Mouse (Mus musculus) T-cell, adult 2 months (primary cell): ENCODE data around the gene Letm1.

Source experiments
- DNase-seq: peaks from one replicate; pipeline ENCODE4 v3.0.0; 2022; ENCODE audit warnings: low spot score

Letm1 gene

GRCm38 (mm10) chr5:33738341-33738740 is 44.3 kb downstream of the Letm1 start:
- no peak for DNase-seq

- DNase-seq, result peak; percentile 15
Observed at GRCm38 (mm10) chr5:33737903-33738321, 44.7 kb downstream of the Letm1 start.

DNA sequence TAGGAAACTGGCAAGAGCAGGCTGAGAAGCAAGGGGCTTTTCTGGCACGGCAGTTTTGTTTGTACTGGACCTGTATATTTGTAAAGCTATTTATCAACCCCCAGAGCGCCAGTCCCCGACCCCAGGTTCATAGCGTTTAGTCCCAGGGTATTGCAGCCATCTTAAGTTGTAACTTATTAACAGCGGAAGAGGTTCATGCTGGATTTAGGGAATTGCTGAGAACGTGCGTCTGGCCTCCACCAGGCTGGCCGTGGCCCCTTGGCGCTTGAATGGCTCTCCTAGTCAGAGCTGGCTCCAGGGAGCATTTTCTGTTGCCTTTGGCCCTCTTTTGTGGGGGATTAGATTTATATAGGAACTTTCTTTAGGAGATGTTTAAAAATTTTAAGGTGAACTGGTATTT is 46.4 kb downstream of the Letm1 start:
- DNase-seq, result no peak

GRCm38 (mm10) chr5:33735412-33736092 is 47.1 kb downstream of the Letm1 start:
- DNase-seq, result no peak

- DNase-seq, result no peak
Observed at GRCm38 (mm10) chr5:33733837-33734236, 48.8 kb downstream of the Letm1 start.

DNA sequence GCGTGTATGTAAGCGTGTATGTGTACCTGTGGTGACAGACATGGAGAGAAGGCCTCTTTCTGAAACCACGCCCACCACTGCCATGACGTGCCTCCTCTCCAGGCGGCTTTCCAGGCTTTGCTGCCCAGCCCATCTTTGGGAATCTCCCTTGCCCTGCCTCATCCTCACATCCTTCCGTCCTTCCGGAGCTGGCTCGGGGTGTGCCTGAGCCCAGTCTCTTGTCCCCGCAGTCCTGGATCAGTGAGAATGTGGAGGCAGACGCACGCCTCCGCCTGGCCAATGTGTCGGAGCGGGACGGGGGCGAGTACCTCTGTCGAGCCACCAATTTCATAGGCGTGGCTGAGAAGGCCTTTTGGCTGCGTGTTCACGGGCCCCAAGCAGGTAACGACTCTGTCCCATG is 51.6 kb downstream of the Letm1 start:
- DNase-seq, result no peak

DNA sequence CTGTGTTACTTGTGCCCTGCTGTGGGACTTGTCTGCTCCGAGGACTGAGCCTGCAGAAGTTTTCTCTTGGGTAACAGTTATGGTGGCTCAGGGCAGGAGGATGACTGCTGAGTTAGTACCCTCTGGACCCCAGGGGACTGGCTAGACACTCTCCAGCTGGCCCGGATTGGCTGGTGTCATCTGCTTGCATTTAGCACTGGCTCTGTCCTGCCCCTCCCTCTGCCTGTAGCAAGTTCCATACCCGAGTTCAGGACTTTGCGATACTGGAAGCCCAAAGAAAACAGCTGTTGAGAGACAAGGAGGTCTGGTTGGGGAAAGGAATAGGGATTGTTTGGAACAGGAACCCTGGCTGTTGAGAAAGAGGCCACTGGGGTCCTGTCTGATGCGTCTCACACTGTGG is 52.1 kb downstream of the Letm1 start:
- DNase-seq, result no peak

GRCm38 (mm10) chr5:33728841-33729240 is 53.8 kb downstream of the Letm1 start:
- DNase-seq, result no peak

DNA sequence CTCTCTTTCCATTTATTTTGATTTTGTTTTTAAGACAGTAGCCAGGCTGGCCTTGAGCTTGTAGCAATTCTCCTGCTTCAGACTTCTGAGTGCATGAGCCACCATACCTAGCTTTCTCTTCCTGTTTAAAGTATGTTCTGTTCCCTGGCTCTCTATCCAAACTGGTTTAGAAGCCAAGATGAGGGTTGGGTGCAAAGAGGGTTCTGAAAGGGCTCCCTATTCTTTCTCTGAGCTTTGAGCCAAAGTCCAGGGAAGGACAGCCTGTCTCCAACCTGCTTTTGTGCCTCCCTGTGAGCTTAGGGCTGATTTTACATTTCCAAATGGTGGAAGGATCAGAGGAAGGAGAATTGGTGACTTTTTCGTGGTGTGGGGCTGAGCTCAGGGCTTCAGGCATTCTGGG is 55.7 kb downstream of the Letm1 start:
- DNase-seq, result no peak

DNA sequence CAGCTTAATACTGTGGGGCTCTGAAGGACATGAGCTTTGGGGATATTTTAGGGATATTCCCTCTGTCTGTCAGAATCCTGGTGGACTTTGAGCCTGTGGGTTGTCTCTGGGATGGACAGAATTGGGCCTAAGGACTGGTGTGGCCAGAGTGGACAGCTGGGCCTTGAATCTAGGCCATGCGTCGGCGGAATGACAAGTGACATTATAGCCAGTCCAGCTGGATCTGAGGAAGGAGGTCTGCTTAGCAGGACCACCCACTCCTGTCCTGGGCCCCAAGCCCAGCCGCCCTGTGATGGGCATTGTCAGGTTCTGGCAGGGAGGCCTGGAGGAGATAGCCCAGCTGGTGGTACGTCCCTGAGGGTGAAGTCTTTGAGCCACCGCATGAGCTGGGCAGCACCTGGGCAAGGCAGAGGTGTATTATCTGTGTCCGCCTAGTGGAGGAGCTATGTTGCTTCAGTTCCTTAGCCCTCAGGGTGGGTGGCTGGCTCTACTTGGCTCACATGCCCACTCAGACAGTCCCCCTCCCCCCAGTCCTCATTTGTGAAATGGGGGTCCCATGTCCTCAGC is 56.5 kb downstream of the Letm1 start:
- DNase-seq, result no peak

GRCm38 (mm10) chr5:33723641-33724465 is 58.8 kb downstream of the Letm1 start:
- DNase-seq, result no peak

DNA sequence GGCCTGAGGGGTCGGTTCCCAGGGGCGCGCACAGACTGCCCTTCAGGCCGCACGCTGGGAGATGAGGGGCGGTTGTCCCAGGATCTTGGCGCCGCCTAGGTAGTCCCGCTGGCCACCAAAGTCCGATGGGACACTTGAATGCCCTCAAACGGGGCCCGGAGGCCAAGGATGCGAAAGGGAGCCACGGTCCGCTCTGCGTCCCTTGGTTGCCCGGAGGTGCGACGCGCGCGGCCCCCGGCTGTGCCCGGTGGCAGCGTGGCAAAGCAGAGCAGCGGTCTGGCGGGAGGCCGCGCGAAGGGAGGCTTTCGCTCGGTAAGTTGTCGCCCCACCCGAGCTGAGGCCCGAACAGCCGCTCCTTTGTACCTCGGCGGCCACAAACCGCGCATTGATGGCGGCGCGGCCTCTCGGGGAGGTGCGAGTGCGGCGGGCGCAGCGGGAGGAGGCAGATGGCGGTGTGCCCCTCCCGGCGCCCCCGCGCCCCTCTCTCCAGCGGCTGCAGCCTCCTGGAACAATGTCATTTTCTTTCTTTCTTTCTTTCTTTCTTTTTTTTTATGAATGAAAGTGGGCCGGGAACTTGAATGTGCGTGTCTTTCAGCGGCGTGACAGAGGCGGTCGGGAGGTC is 59.5 kb downstream of the Letm1 start:
- no peak for DNase-seq

DNA sequence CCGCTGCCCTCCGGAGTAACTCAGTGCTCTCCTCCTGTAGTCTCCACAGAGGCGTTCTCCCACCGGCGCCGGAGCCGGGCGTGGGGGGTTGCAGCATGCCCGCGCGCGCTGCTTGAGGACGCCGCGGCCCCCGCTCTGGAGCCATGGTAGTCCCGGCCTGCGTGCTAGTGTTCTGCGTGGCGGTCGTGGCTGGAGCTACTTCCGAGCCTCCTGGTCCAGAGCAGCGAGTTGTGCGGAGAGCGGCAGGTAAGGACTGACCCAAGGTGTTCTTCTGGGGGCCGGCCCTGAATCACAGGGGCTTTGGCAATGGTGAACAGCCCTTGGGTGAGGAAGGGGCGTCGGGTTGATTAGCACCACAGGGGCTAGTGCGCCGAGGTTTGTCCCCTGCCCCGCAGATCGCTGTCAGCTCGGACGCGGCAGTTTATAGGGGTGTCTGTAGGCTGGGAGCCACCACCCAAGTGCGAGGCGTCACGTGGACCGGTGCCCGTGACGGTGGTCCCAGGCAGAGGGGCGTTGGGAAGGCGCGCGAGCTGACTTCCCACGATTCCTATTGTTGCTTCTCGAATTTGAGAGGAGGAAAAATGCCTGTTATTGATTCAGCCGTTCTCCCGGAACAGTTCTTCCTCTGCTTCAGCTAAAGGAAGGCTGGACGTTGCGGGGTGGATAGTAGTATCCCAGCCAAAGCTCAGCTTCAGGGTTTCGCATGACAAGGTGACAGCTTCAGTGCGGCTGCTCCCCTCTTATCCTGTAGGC is 60.2 kb downstream of the Letm1 start:
- DNase-seq, result no peak

DNA sequence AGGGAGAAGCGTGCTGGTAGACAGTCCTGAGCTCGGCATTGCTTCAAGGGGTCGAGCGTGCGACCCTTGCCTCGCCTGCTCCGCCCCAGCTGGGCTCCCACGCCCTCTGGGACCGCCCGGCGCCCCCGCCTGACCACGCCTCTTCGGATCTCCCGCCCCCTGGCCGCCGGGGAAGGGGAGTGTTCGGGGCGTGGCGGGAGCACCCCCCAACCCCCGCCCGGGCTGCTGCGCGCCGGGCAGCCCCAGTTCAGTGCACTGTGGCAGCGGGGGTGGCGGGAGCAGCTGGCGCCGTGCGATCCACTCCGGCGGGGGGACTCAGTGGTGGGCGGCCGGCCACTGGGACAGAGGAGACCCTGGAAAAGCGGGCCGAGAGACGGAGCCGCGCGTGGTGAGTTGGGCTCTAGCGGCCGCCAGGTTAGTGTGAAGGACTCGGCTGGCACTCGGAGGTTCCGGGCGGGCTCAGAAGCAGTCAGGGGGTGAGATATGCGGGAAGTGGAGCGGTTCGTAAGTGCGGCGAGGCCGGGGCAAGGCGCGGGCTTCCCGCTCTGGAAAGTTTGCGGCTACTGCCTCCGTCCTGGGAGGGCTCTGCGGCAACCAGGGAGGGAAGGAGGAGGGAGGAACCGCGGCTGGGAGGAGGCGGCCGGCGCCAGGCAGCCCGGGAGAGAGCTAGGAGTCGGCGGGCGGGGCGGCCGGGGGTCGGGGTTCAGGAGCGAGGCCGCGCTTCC is 60.9 kb downstream of the Letm1 start, which contains the start of gene Fgfr3:
Fgfr3 (plus strand) TSS at position 134 of the 725 bp plus-strand sequence.
- peak; percentile 32 for DNase-seq

DNA sequence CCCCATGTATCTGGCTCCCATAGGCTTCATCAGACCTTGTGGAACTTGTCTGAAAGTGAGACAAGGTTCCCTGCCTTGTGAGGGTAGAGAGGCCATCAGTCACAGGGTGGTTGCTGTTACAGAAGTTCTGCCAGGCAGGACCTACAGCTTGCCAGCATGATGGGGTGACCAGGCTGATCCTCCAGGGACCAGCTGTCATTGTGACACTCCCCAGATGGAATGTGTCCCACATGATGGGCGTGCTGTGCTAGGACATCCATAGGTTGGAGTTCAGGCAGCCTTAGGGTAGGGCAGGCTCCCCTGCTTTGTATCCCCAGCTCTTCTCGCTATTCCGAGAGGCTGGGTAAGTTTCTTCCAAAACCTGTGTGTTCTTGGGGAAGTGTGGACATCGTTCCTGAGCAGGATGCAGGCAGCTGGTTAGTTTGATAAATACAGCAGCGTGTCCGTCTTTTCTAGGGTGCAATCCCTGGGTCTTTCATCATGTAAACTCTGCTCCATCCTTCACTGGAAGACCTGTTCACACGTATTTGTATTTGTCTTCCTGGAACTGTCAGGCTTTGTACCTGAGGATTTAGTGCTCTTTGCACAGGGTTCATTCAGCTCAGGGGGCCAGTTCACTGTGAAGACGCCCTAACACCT is 61.6 kb downstream of the Letm1 start:
- no peak for DNase-seq

GRCm38 (mm10) chr5:33718460-33718859 is 64.2 kb downstream of the Letm1 start:
- no peak for DNase-seq

DNA sequence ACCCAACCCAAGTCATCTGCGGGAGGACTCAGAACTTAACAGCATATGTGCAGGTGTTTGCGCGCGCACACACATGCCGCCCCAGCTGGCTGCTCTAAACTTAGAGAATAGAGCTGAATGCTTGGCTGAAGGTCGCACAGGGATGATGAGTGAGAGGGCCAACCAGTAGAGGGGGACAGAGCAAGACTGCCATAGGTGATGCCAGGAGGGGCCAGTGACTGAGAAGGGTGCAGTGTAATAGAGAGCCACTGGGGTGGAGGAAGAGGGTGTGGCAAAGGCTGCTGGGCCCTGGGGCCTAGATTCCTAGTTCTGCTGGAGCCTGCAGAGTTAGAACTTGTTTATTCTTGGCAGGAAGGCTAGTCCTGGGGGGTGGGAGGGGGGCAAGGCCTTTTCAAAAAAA is 66.2 kb downstream of the Letm1 start:
- no peak for DNase-seq

DNA sequence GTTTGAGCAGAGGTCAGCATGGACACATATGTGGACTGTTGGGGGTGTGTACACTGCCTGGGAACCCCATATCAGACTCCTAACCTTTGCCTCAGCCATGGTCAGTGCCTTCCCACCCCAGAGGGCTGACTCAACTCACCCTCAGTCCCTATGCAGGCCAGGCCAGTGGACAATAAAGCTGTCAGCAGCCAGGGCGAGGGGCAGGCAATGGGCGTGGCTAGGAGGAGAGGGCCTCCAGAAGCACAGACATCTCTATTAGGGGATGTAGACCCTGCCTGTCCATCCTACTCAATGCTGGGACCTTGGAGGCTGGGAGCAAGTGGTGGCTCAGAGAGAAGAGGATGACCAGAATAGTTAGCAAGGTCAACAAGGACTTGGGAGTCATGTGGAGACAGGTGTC is 67.4 kb downstream of the Letm1 start:
- no peak for DNase-seq

GRCm38 (mm10) chr5:33712550-33712949 is 70.1 kb downstream of the Letm1 start:
- DNase-seq, result no peak

- no peak for DNase-seq
Observed at GRCm38 (mm10) chr5:33709037-33709436, 73.6 kb downstream of the Letm1 start.

DNA sequence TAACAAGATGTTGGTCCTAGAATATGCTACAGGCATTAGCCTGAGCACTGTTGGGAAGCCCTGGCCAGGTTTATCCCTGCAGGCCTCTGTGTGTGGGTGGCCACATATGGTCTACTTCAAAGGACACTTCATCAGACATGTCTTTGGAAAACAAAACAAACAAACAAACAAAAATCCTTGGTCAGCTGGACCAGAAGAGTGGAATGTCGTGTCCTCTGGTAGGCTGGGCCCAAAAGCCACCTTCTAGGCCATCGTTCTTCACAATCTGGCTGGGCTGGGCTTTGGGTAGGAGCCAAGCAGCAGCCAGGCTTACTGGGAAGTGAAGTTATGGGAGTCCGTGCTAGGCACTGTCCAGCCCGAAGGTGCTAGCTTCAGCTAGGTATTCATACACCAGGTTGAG is 75.5 kb downstream of the Letm1 start:
- no peak for DNase-seq
